In genomic region chr2:165691016-165691415, GRCm38 (mm10) we compare ENCODE assay signal across 34 mouse cellular contexts.
DNase-seq lines count a peak whose midpoint lies in the region; ATAC-seq lines count a peak whose summit lies in the region.
"Had no signal": no experiment of that assay in that cellular context is flagged by ENCODE, and none has a peak within 500 bp of the region (broad histone marks: within the 10 kb centered on the region; RNA-seq: fewer than 3 reads in every experiment).

No protein-coding gene starts in this region.

- no peak for ATAC-seq in hindbrain, embryonic 14.5 days (ENCODE audit: low FRiP score)
- no peak for ATAC-seq in hindbrain, embryonic 11.5 days (ENCODE audit: low FRiP score)
- ATAC-seq: activated CD4-positive, CD25-positive, alpha-beta regulatory T cell, adult 4 months; hindbrain, embryonic 16.5 days; intestine, embryonic 16.5 days; liver, embryonic 12.5 days; liver, postnatal 0 days; lung, postnatal 0 days; midbrain, embryonic 13.5 days had no signal

- no peak overlapping the region for H3K9ac ChIP-seq in hindbrain, embryonic 14.5 days
- no peak overlapping the region for H3K9ac ChIP-seq in hindbrain, embryonic 11.5 days (ENCODE audit: low read depth, low read length)
- H3K9ac ChIP-seq: embryonic facial prominence, embryonic 13.5 days; heart, embryonic 12.5 days; limb, embryonic 13.5 days; liver, embryonic 12.5 days; liver, postnatal 0 days; midbrain, embryonic 13.5 days; neural tube, embryonic 13.5 days had no signal

- H3K4me2 ChIP-seq in hindbrain, embryonic 14.5 days (replicated peaks), result no peak overlapping the region
- H3K4me2 ChIP-seq in hindbrain, embryonic 11.5 days (replicated peaks; ENCODE audit: low read depth, low read length), result no peak overlapping the region
- H3K4me2 ChIP-seq: embryonic facial prominence, embryonic 13.5 days; heart, embryonic 12.5 days; limb, embryonic 13.5 days; liver, embryonic 12.5 days; midbrain, embryonic 13.5 days; neural tube, embryonic 13.5 days had no signal

- no peak overlapping the region for H3K4me3 ChIP-seq in hindbrain, embryonic 14.5 days (replicated peaks; ENCODE audit: low read length)
- H3K4me3 ChIP-seq in hindbrain, embryonic 11.5 days (ENCODE audit: low read depth, low read length), result no peak overlapping the region
- H3K4me3 ChIP-seq: embryonic facial prominence, embryonic 13.5 days; erythroblast, embryonic 14.5 days; heart, adult 2 months; heart, embryonic 12.5 days; limb, embryonic 13.5 days; liver, embryonic 12.5 days; midbrain, embryonic 13.5 days; myocyte; neural tube, embryonic 13.5 days had no signal

- H3K27ac ChIP-seq in hindbrain, embryonic 14.5 days, result no peak overlapping the region
- no peak overlapping the region for H3K27ac ChIP-seq in hindbrain, embryonic 11.5 days (ENCODE audit: low read depth, low read length)
- H3K27ac ChIP-seq: embryonic facial prominence, embryonic 13.5 days; heart, adult 2 months; kidney, postnatal 0 days; limb, embryonic 13.5 days; liver, embryonic 12.5 days; macrophage; midbrain, embryonic 13.5 days; neural tube, embryonic 13.5 days had no signal

- DNase-seq in hindbrain, embryonic 14.5 days (ENCODE audit: low spot score), result peak; percentile 39
- no peak for DNase-seq in hindbrain, embryonic 11.5 days (ENCODE audit: low spot score)
- peak; percentile 30 for DNase-seq in retina, postnatal 1 day
- DNase-seq in retina, embryonic 14.5 days (ENCODE audit: low spot score), result no peak
- DNase-seq in embryo, embryonic 10.5 days (ENCODE audit: low spot score), result peak; percentile 43
- DNase-seq in urinary bladder, postnatal 36 days (ENCODE audit: low spot score in 2 of 2), result no peak
- no peak for DNase-seq in right cerebral cortex, adult 18-20 months
- DNase-seq: adrenal gland, adult 8-10 months; B cell, adult 2 months; cerebellum, adult 11-12 months; cerebellum, adult 9-11 months; gastrocnemius, postnatal 36 days; heart, adult 2 months; heart, postnatal 4 days; kidney, adult 8-10 months; kidney, postnatal 4 days; liver, postnatal 0 days; spleen, adult 18-20 months; thymus, adult 18-20 months; thymus, postnatal 36 days had no signal

- no peaks in the 10 kb centered on the region for H3K4me1 ChIP-seq in hindbrain, embryonic 14.5 days (replicated peaks; ENCODE audit: control insufficient read depth, insufficient read depth, low read length)
- no peaks in the 10 kb centered on the region for H3K4me1 ChIP-seq in hindbrain, embryonic 11.5 days (replicated peaks; ENCODE audit: control insufficient read depth, insufficient read depth, low read length)
- H3K4me1 ChIP-seq: embryonic facial prominence, embryonic 13.5 days; heart, embryonic 12.5 days; limb, embryonic 13.5 days; liver, embryonic 12.5 days; midbrain, embryonic 13.5 days had no signal

- no peaks in the 10 kb centered on the region for H3K9me3 ChIP-seq in hindbrain, embryonic 14.5 days (ENCODE audit: control insufficient read depth, low read length)
- H3K9me3 ChIP-seq in hindbrain, embryonic 11.5 days (ENCODE audit: control insufficient read depth, low read length), result no peaks in the 10 kb centered on the region
- H3K9me3 ChIP-seq: embryonic facial prominence, embryonic 13.5 days; heart, embryonic 12.5 days; limb, embryonic 13.5 days; liver, embryonic 12.5 days; midbrain, embryonic 13.5 days; neural tube, embryonic 13.5 days had no signal

- 87% methylated on average over 3 of the region's 3 CpGs for WGBS in hindbrain, embryonic 14.5 days
- WGBS in hindbrain, embryonic 11.5 days, result 89% methylated on average over 3 of the region's 3 CpGs

- H3K27me3 ChIP-seq in hindbrain, embryonic 14.5 days (ENCODE audit: control insufficient read depth, insufficient read depth, low read length), result no peaks in the 10 kb centered on the region
- H3K27me3 ChIP-seq in hindbrain, embryonic 11.5 days (ENCODE audit: control insufficient read depth, insufficient read depth, low read length), result no peaks in the 10 kb centered on the region
- H3K27me3 ChIP-seq: embryonic facial prominence, embryonic 13.5 days; midbrain, embryonic 13.5 days; neural tube, embryonic 13.5 days had no signal

- no peaks in the 10 kb centered on the region for H3K36me3 ChIP-seq in hindbrain, embryonic 14.5 days (replicated peaks; ENCODE audit: control insufficient read depth, insufficient read depth)
- no peaks in the 10 kb centered on the region for H3K36me3 ChIP-seq in hindbrain, embryonic 11.5 days (ENCODE audit: control insufficient read depth, insufficient read depth, low read length)
- H3K36me3 ChIP-seq: heart, embryonic 12.5 days; limb, embryonic 13.5 days; liver, embryonic 12.5 days; midbrain, embryonic 13.5 days had no signal

Comparison
In these comparisons a context has a peak if more than half of its experiments do, and no peak if none do; other contexts are left out.
1. DNase-seq: peak in hindbrain, embryonic 14.5 days (single experiment), retina, postnatal 1 day (single experiment) and embryo, embryonic 10.5 days (single experiment); none in hindbrain, embryonic 11.5 days (single experiment), retina, embryonic 14.5 days (single experiment), urinary bladder, postnatal 36 days (0 of 2) and right cerebral cortex, adult 18-20 months (single experiment).